Mouse (Mus musculus): Measurements from ENCODE around the gene Lrrc25. TPM values are rescaled to one million over a fixed set of nuclear protein-coding genes. Genes with fewer than 3 reads are reported as not detected.

Lrrc25 gene
- total RNA-seq, 4 experiments from 2014 or later: 1.4 to 2.3 (median 1.8) TPM

Other genes starting within 250 kb of the Lrrc25 start
- gene Comp, start 242.6 kb upstream of the Lrrc25 start, total RNA-seq (2022): 1 to 10 TPM; 4.7 to 7.7 (median 6.2) TPM
- 1 to 10 TPM; 7.5 to 9.8 (median 7.6) TPM for gene Crtc1, start 176.6 kb upstream of the Lrrc25 start, total RNA-seq (2022)
- gene Klhl26, start 139.2 kb upstream of the Lrrc25 start, total RNA-seq (2022): 1 to 10 TPM; 8.1 to 9.3 (median 8.4) TPM
- gene Tmem59l, start 128.8 kb upstream of the Lrrc25 start, total RNA-seq (2022): not detected
- gene Crlf1, start 123.0 kb upstream of the Lrrc25 start, total RNA-seq (2022): under 1 TPM in 2 of 4 experiments, not detected in 2; 0.57 to 0.97 TPM
- 100 to 1,000 TPM; 118 to 133 (median 124) TPM for gene Rex1bd, start 109.4 kb upstream of the Lrrc25 start, total RNA-seq (2022)
- gene Uba52, start 105.4 kb upstream of the Lrrc25 start, total RNA-seq (2022): 1,000 to 10,000 TPM; 1,436 to 1,703 (median 1,558) TPM
- gene Fkbp8, start 88.4 kb upstream of the Lrrc25 start, total RNA-seq (2022): 100 to 1,000 TPM; 135 to 145 (median 137) TPM
- gene Kxd1, start 88.2 kb upstream of the Lrrc25 start, total RNA-seq (2022): 100 to 1,000 TPM in 3 of 4 experiments, 10 to 100 TPM in 1; 97.9 to 114 (median 103) TPM
- gene Ell, start 76.7 kb upstream of the Lrrc25 start, total RNA-seq (2022): 10 to 100 TPM in 3 of 4 experiments, 1 to 10 TPM in 1; 9.3 to 12.4 (median 10.6) TPM
- 10 to 100 TPM; 15.5 to 37.5 (median 23.7) TPM for gene Isyna1, start 21.8 kb upstream of the Lrrc25 start, total RNA-seq (2022)
- 10 to 100 TPM; 29.1 to 34.1 (median 31.3) TPM for gene Ssbp4, start 7.3 kb upstream of the Lrrc25 start, total RNA-seq (2022)
- 1 to 10 TPM in 2 of 4 experiments, under 1 TPM in 2; 0.69 to 1.9 (median 1.2) TPM for gene Gdf15, start 16.3 kb downstream of the Lrrc25 start, total RNA-seq (2022)
- gene Pgpep1, start 44.2 kb downstream of the Lrrc25 start, total RNA-seq (2022): 10 to 100 TPM; 40.0 to 57.7 (median 44.4) TPM
- 10 to 100 TPM; 57.9 to 67.1 (median 63.4) TPM for gene Lsm4, start 57.1 kb downstream of the Lrrc25 start, total RNA-seq (2022)
- gene Jund, start 82.8 kb downstream of the Lrrc25 start, total RNA-seq (2022): 100 to 1,000 TPM in 3 of 4 experiments, 10 to 100 TPM in 1; 84.2 to 134 (median 114) TPM
- under 1 TPM in 1 of 4 experiments, not detected in 3; 0.06 TPM for gene Iqcn, start 87.3 kb downstream of the Lrrc25 start, total RNA-seq (2022)
- gene Gm3336, start 102.4 kb downstream of the Lrrc25 start, total RNA-seq (2022): not detected
- 1 to 10 TPM; 1.8 to 3.7 (median 2.4) TPM for gene Pde4c, start 107.6 kb downstream of the Lrrc25 start, total RNA-seq (2022)
- gene Rab3a, start 138.5 kb downstream of the Lrrc25 start, total RNA-seq (2022): 10 to 100 TPM; 46.3 to 60.7 (median 50.6) TPM
- gene Mpv17l2, start 144.8 kb downstream of the Lrrc25 start, total RNA-seq (2022): 10 to 100 TPM; 23.2 to 32.5 (median 27.7) TPM
- 10 to 100 TPM; 19.3 to 24.1 (median 22.2) TPM for gene Pik3r2, start 160.6 kb downstream of the Lrrc25 start, total RNA-seq (2022)
- gene Mast3, start 188.9 kb downstream of the Lrrc25 start, total RNA-seq (2022): 1 to 10 TPM; 6.5 to 8.4 (median 7.1) TPM
- gene Il12rb1, start 192.3 kb downstream of the Lrrc25 start, total RNA-seq (2022): under 1 TPM in 2 of 4 experiments, not detected in 2; 0.16 to 0.49 TPM
- gene Arrdc2, start 223.6 kb downstream of the Lrrc25 start, total RNA-seq (2022): 10 to 100 TPM in 3 of 4 experiments, 1 to 10 TPM in 1; 7.9 to 23.0 (median 13.6) TPM
- gene Kcnn1, start 247.1 kb downstream of the Lrrc25 start, total RNA-seq (2022): 10 to 100 TPM; 12.5 to 14.4 (median 13.2) TPM